8 mouse cellular contexts compared by ENCODE assay signal in genomic region chr13:70643408-70644082, GRCm38 (mm10). TPM values are rescaled to one million over a fixed set of nuclear protein-coding genes. Genes with fewer than 3 reads are reported as not detected.
A peak's percentile ranks its signal among the peaks of the same experiment; 100 is the strongest.
DNase-seq lines count a peak whose midpoint lies in the region; ATAC-seq and TF ChIP-seq lines count a peak whose summit lies in the region.

No protein-coding gene starts in this region.

- peak; percentile 94 for TF ChIP-seq CTCF in intestine, postnatal 0 days (IDR thresholded peaks at IDR 0.05; ENCODE audit: low read depth)
- peak; percentile 35; the same call in 1 of the 2 replicates for TF ChIP-seq CTCF in liver, adult 2 months (IDR thresholded peaks at IDR 0.05; ENCODE audit: low read depth, low read length)

- H3K4me3 ChIP-seq in forebrain, embryonic 15.5 days = no peak overlapping the region
- no peak overlapping the region for H3K4me3 ChIP-seq in intestine, postnatal 0 days (ENCODE audit: low read depth, low read length)
- no peak overlapping the region for H3K4me3 ChIP-seq in liver, adult 2 months (ENCODE audit: insufficient read depth, low read depth, low read length)

- no peaks in the 10 kb centered on the region for H3K36me3 ChIP-seq in forebrain, embryonic 15.5 days
- H3K36me3 ChIP-seq in intestine, postnatal 0 days (ENCODE audit: control insufficient read depth, insufficient read depth) = no peaks in the 10 kb centered on the region
- no peaks in the 10 kb centered on the region for H3K36me3 ChIP-seq in liver, adult 2 months (ENCODE audit: control insufficient read depth, insufficient read depth, low read length)

- H3K9me3 ChIP-seq in forebrain, embryonic 15.5 days = no peaks in the 10 kb centered on the region
- no peaks in the 10 kb centered on the region for H3K9me3 ChIP-seq in intestine, postnatal 0 days (ENCODE audit: control insufficient read depth)

- 20% methylated on average over 10 of the region's 10 CpGs for WGBS in forebrain, embryonic 15.5 days
- 22% methylated on average over 10 of the region's 10 CpGs for WGBS in intestine, postnatal 0 days
- 22% methylated on average over 10 of the region's 10 CpGs for WGBS in liver, adult 2 months

- H3K4me1 ChIP-seq in forebrain, embryonic 15.5 days = peaks cover 1% of the 10 kb centered on the region; the same call in 1 of the 2 replicates
- no peaks in the 10 kb centered on the region for H3K4me1 ChIP-seq in intestine, postnatal 0 days (replicated peaks; ENCODE audit: control insufficient read depth, insufficient read depth, low read length)
- peaks cover 2% of the 10 kb centered on the region for H3K4me1 ChIP-seq in liver, adult 2 months (ENCODE audit: control insufficient read depth, insufficient read depth, low read length)

- H3K27ac ChIP-seq in forebrain, embryonic 15.5 days (replicated peaks) = no peak overlapping the region
- no peak overlapping the region for H3K27ac ChIP-seq in intestine, postnatal 0 days (ENCODE audit: low read depth, low read length)
- no peak overlapping the region for H3K27ac ChIP-seq in liver, adult 2 months (replicated peaks; ENCODE audit: insufficient read depth, low read depth, low read length)

- H3K27me3 ChIP-seq in forebrain, embryonic 15.5 days = no peaks in the 10 kb centered on the region
- no peaks in the 10 kb centered on the region for H3K27me3 ChIP-seq in intestine, postnatal 0 days (replicated peaks; ENCODE audit: control insufficient read depth, insufficient read depth, low read length)
- H3K27me3 ChIP-seq in liver, adult 2 months (ENCODE audit: control insufficient read depth, insufficient read depth, low read length) = no peaks in the 10 kb centered on the region

- H3K9ac ChIP-seq in forebrain, embryonic 15.5 days (replicated peaks) = no peak overlapping the region
- no peak overlapping the region for H3K9ac ChIP-seq in intestine, postnatal 0 days (ENCODE audit: low read depth, low read length)
- no peak overlapping the region for H3K9ac ChIP-seq in liver, adult 2 months (ENCODE audit: low read depth, low read length)

- DNase-seq in urinary bladder, postnatal 25 days (ENCODE audit: low spot score) = peak; percentile 53
- DNase-seq in urinary bladder, postnatal 10 days (ENCODE audit: low spot score) = no peak
- peak; percentile 45 for DNase-seq in cerebellum, adult 11-12 months
- peak; percentile 52 for DNase-seq in liver, adult 2 months (ENCODE audit: extremely low read depth, low read depth, low spot score)
- peak; percentile 72 for DNase-seq in neural tube, embryonic 10.5 days (ENCODE audit: extremely low spot score, low spot score)
- DNase-seq in thymus, postnatal 0 days (ENCODE audit: low spot score) = peak; percentile 78

- H3K79me2 ChIP-seq in liver, adult 2 months (ENCODE audit: control insufficient read depth, insufficient read depth, low read length) = no peaks in the 10 kb centered on the region

- no peak overlapping the region for H3K4me2 ChIP-seq in forebrain, embryonic 15.5 days (replicated peaks)
- no peak overlapping the region for H3K4me2 ChIP-seq in intestine, postnatal 0 days (replicated peaks; ENCODE audit: low read depth)

- ATAC-seq in forebrain, embryonic 15.5 days (replicated peaks) = peak; percentile 58
- peak; percentile 43; the same call in 1 of the 2 replicates for ATAC-seq in intestine, postnatal 0 days

- TF ChIP-seq POLR2A in liver, adult 2 months (IDR thresholded peaks at IDR 0.05; ENCODE audit: extremely low read depth, insufficient read depth, low read length) = no peak

RNA-seq across cellular contexts. Expression of gene Ice1, which starts 6.1 kb away (rescaled TPM):
- polyA plus RNA-seq in forebrain, embryonic 15.5 days (2015; fragmentation: Nextera tagmentation; extraction: Ambion mirVana) = 31.3 and 31.4 TPM in 2 replicates
- 5.8 and 7.0 TPM in 2 replicates for polyA plus RNA-seq in intestine, postnatal 0 days (2015; fragmentation: Nextera tagmentation; extraction: Ambion mirVana)
- 12.2 and 14.5 TPM in 2 replicates for total RNA-seq in liver, adult 2 months (2014; rRNA removed)
- polyA plus RNA-seq in liver, adult 2 months (2012; rRNA removed) = 5.9 and 8.5 TPM in 2 replicates
- 12.9 and 16.2 TPM in 2 replicates for polyA plus RNA-seq in thymus, postnatal 0 days (2015; fragmentation: Nextera tagmentation; extraction: Ambion mirVana)
